Comparison of ENCODE assay signal across 9 mouse cellular contexts in the genomic region with DNA sequence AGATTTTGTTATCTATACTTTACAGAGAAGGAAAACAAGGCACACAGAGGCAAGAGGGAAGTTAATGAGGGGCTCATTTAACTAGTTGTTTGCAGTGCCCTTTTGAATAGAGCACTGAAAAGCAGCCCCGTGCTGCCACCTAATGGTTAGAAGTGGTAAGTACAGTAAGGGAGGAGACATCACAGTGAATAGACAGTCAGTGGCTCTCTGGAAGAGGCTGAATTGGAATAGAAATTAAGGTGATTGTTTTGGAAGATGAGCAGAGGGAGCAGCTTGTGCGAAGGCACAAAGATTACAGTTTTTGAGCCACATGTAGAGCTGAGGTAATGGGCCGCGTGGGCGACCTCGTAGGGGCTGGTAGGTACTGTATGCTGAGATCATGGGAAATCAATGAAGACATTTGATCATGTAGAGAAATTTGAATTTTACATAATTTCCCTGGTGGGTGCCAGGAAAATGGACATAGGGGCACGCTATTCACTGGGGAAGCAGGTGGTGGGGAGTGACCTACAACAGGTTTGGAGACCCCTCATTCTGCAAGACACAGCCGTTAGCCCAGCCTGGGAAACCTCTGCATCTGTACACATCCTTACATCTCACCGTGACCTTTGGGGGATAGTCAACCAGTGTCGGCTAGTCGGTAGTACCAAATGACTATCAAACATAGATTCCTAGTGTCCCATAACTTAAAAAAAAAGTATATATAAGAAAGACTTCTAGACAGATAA. TPM values are rescaled to one million over a fixed set of nuclear protein-coding genes. Genes with fewer than 3 reads are reported as not detected.
DNase-seq lines count a peak whose midpoint lies in the region; ATAC-seq and TF ChIP-seq lines count a peak whose summit lies in the region.
"Had no signal": no experiment of that assay in that cellular context is flagged by ENCODE, and none has a peak within 500 bp of the region (broad histone marks: within the 10 kb centered on the region; RNA-seq: fewer than 3 reads in every experiment).

No protein-coding gene starts in this region.

- H3K9ac ChIP-seq in hindbrain, embryonic 13.5 days: no peak overlapping the region
- H3K9ac ChIP-seq in midbrain, embryonic 12.5 days (replicated peaks): no peak overlapping the region

- no peak overlapping the region for H3K27ac ChIP-seq in hindbrain, embryonic 13.5 days
- no peak overlapping the region for H3K27ac ChIP-seq in left cerebral cortex, adult 2 months
- H3K27ac ChIP-seq in midbrain, embryonic 12.5 days (replicated peaks): no peak overlapping the region

- peak; percentile 97 for ATAC-seq in hindbrain, embryonic 13.5 days (ENCODE audit: low FRiP score)
- peak; percentile 84 for ATAC-seq in midbrain, embryonic 12.5 days (ENCODE audit: low FRiP score, low read depth)

- WGBS in hindbrain, embryonic 13.5 days: 46% methylated on average over 11 of the region's 11 CpGs
- WGBS in midbrain, embryonic 12.5 days: 50% methylated on average over 11 of the region's 11 CpGs

- H3K4me2 ChIP-seq in hindbrain, embryonic 13.5 days: peak overlapping the region; percentile 46
- peak overlapping the region; percentile 39 for H3K4me2 ChIP-seq in midbrain, embryonic 12.5 days (replicated peaks)

- peak overlapping the region; percentile 23 for H3K4me3 ChIP-seq in hindbrain, embryonic 13.5 days
- H3K4me3 ChIP-seq in left cerebral cortex, adult 2 months: no peak overlapping the region
- H3K4me3 ChIP-seq in midbrain, embryonic 12.5 days: no peak overlapping the region

- no peaks in the 10 kb centered on the region for H3K36me3 ChIP-seq in hindbrain, embryonic 13.5 days
- no peaks in the 10 kb centered on the region for H3K36me3 ChIP-seq in midbrain, embryonic 12.5 days

- peak; percentile 11 for DNase-seq in cerebellum, adult 18-20 months
- no peak for DNase-seq in cerebellum, adult 11-12 months
- DNase-seq in ES-CJ7 (ENCODE audit: low read depth, low spot score): peak; percentile 76
- DNase-seq in embryo, embryonic 9.5 days (ENCODE audit: extremely low spot score): peak; percentile 74
- DNase-seq in left cerebral cortex, adult 2 months (ENCODE audit: extremely low spot score in 1 of 2, low spot score in 2 of 2): peak in 1 of 2 experiments; percentile 25
- no peak for DNase-seq in spleen, postnatal 4 days (ENCODE audit: low spot score in 2 of 2)

- intact Hi-C loops in left cerebral cortex, adult 2 months (cut with DNase I): loop anchor here (5.0 kb wide), 1 partner anchor 289 kb away; no protein-coding TSS in a partner anchor

- no peaks in the 10 kb centered on the region for H3K9me3 ChIP-seq in hindbrain, embryonic 13.5 days
- H3K9me3 ChIP-seq in midbrain, embryonic 12.5 days: no peaks in the 10 kb centered on the region

- peak; percentile 84 for TF ChIP-seq CTCF in left cerebral cortex, adult 2 months (IDR thresholded peaks at IDR 0.05)

- 0 out of 2 replicates have a peak, but pooled peaks cover 4% of the 10 kb centered on the region for H3K4me1 ChIP-seq in hindbrain, embryonic 13.5 days (replicated peaks)
- no peaks in the 10 kb centered on the region for H3K4me1 ChIP-seq in midbrain, embryonic 12.5 days

- no peaks in the 10 kb centered on the region for H3K27me3 ChIP-seq in hindbrain, embryonic 13.5 days
- H3K27me3 ChIP-seq in midbrain, embryonic 12.5 days: no peaks in the 10 kb centered on the region

RNA-seq across cellular contexts. Expression of gene Krtap28-13, which starts 15.6 kb away (rescaled TPM):
- not detected in 2 replicates for polyA plus RNA-seq in hindbrain, embryonic 13.5 days (2015; fragmentation: Nextera tagmentation; extraction: Ambion mirVana)
- total RNA-seq in left cerebral cortex, adult 2 months (2021): not detected
- polyA plus RNA-seq in midbrain, embryonic 12.5 days (2016; fragmentation: Nextera tagmentation; extraction: Ambion mirVana): not detected in 2 replicates
- total RNA-seq: left cerebral cortex, postnatal 10 days had no signal

RNA-seq across cellular contexts. Expression of gene A030005K14Rik, which starts 17.2 kb away (rescaled TPM):
- not detected in 2 replicates for polyA plus RNA-seq in hindbrain, embryonic 13.5 days (2015; fragmentation: Nextera tagmentation; extraction: Ambion mirVana)
- total RNA-seq in left cerebral cortex, adult 2 months (2021): not detected
- polyA plus RNA-seq in midbrain, embryonic 12.5 days (2016; fragmentation: Nextera tagmentation; extraction: Ambion mirVana): not detected in 2 replicates
- total RNA-seq: left cerebral cortex, postnatal 10 days had no signal

RNA-seq across cellular contexts. Expression of gene Gm47969, which starts 31.6 kb away (rescaled TPM):
- not detected in 2 replicates for polyA plus RNA-seq in hindbrain, embryonic 13.5 days (2015; fragmentation: Nextera tagmentation; extraction: Ambion mirVana)
- not detected for total RNA-seq in left cerebral cortex, adult 2 months (2021)
- not detected in 2 replicates for polyA plus RNA-seq in midbrain, embryonic 12.5 days (2016; fragmentation: Nextera tagmentation; extraction: Ambion mirVana)
- total RNA-seq: left cerebral cortex, postnatal 10 days had no signal

RNA-seq across cellular contexts. Expression of gene Krtap28-10, which starts 34.1 kb away (rescaled TPM):
- not detected in 2 replicates for polyA plus RNA-seq in hindbrain, embryonic 13.5 days (2015; fragmentation: Nextera tagmentation; extraction: Ambion mirVana)
- not detected for total RNA-seq in left cerebral cortex, adult 2 months (2021)
- not detected in 2 replicates for polyA plus RNA-seq in midbrain, embryonic 12.5 days (2016; fragmentation: Nextera tagmentation; extraction: Ambion mirVana)
- total RNA-seq: left cerebral cortex, postnatal 10 days had no signal

RNA-seq across cellular contexts. Expression of gene Slc19a3, which starts 38.1 kb away (rescaled TPM):
- 0.64 and 0.80 TPM in 2 replicates for polyA plus RNA-seq in hindbrain, embryonic 13.5 days (2015; fragmentation: Nextera tagmentation; extraction: Ambion mirVana)
- 1 to 10 TPM; 1.8 to 2.0 TPM for total RNA-seq in left cerebral cortex, adult 2 months (2021)
- 0.29 and 0.51 TPM in 2 replicates for polyA plus RNA-seq in midbrain, embryonic 12.5 days (2016; fragmentation: Nextera tagmentation; extraction: Ambion mirVana)

Comparison
In these comparisons a context has a peak if more than half of its experiments do, and no peak if none do; other contexts are left out.
1. DNase-seq: peak in cerebellum, adult 18-20 months (2 of 2), ES-CJ7 (single experiment) and embryo, embryonic 9.5 days (single experiment); none in cerebellum, adult 11-12 months (single experiment) and spleen, postnatal 4 days (0 of 2).